9 mouse cellular contexts compared by ENCODE assay signal in genomic region chr19:46878346-46878745, GRCm38 (mm10).
A peak's percentile ranks its signal among the peaks of the same experiment; 100 is the strongest.
DNase-seq lines count a peak whose midpoint lies in the region; ATAC-seq and TF ChIP-seq lines count a peak whose summit lies in the region.
"Had no signal": no experiment of that assay in that cellular context is flagged by ENCODE, and none has a peak within 500 bp of the region (broad histone marks: within the 10 kb centered on the region; RNA-seq: fewer than 3 reads in every experiment).

No protein-coding gene starts in this region.

- H3K27ac ChIP-seq in forebrain, embryonic 14.5 days (ENCODE audit: low read depth, low read length), result no peak overlapping the region
- H3K27ac ChIP-seq in forebrain, embryonic 13.5 days, result no peak overlapping the region
- peak overlapping the region; percentile 63 for H3K27ac ChIP-seq in layer of hippocampus, adult 2 months

- H3K36me3 ChIP-seq in forebrain, embryonic 14.5 days (ENCODE audit: control insufficient read depth, insufficient read depth, low read length), result peaks cover 11% of the 10 kb centered on the region; the same call in 1 of the 2 replicates
- H3K36me3 ChIP-seq in forebrain, embryonic 13.5 days (ENCODE audit: poor library complexity, severe bottlenecking), result peaks cover 18% of the 10 kb centered on the region

- DNase-seq in forebrain, embryonic 14.5 days (ENCODE audit: low spot score), result peak; percentile 67
- peak; percentile 42 for DNase-seq in 3134 (ENCODE audit: extremely low read depth, insufficient read length, low spot score)
- DNase-seq in adrenal gland, postnatal 14 days, result peak; percentile 83
- peak; percentile 63 for DNase-seq in gastrocnemius, postnatal 10 days
- DNase-seq in layer of hippocampus, adult 2 months (ENCODE audit: low spot score in 2 of 2), result peak; percentile 82 to 84
- DNase-seq in naive thymus-derived CD4-positive, alpha-beta T cell, adult 2 months (ENCODE audit: low read depth), result peak; percentile 73
- DNase-seq in thymus, postnatal 36 days, result peak; percentile 74 to 78

- 67% methylated on average over 13 of the region's 13 CpGs for WGBS in forebrain, embryonic 14.5 days
- 58% methylated on average over 13 of the region's 13 CpGs for WGBS in forebrain, embryonic 13.5 days

- ATAC-seq in forebrain, embryonic 14.5 days, result no peak
- ATAC-seq in forebrain, embryonic 13.5 days, result no peak

- no peak overlapping the region for H3K4me2 ChIP-seq in forebrain, embryonic 14.5 days (ENCODE audit: low read length)
- no peak overlapping the region for H3K4me2 ChIP-seq in forebrain, embryonic 13.5 days

- no peak overlapping the region for H3K4me3 ChIP-seq in forebrain, embryonic 14.5 days (ENCODE audit: low read depth, low read length)
- H3K4me3 ChIP-seq in forebrain, embryonic 13.5 days, result no peak overlapping the region
- no peak overlapping the region for H3K4me3 ChIP-seq in layer of hippocampus, adult 2 months
- H3K4me3 ChIP-seq: megakaryocyte, embryonic 14.5 days had no signal

- no peaks in the 10 kb centered on the region for H3K27me3 ChIP-seq in forebrain, embryonic 14.5 days (replicated peaks; ENCODE audit: control insufficient read depth, insufficient read depth, low read length)
- no peaks in the 10 kb centered on the region for H3K27me3 ChIP-seq in forebrain, embryonic 13.5 days

- peak; percentile 82 for TF ChIP-seq CTCF in layer of hippocampus, adult 2 months (conservative IDR thresholded peaks at IDR 0.05)

- no peaks in the 10 kb centered on the region for H3K9me3 ChIP-seq in forebrain, embryonic 14.5 days (replicated peaks; ENCODE audit: control insufficient read depth, low read length)
- H3K9me3 ChIP-seq in forebrain, embryonic 13.5 days (replicated peaks), result no peaks in the 10 kb centered on the region
- H3K9me3 ChIP-seq: megakaryocyte, embryonic 14.5 days had no signal

- H3K4me1 ChIP-seq in forebrain, embryonic 14.5 days (ENCODE audit: control insufficient read depth, insufficient read depth, low read length), result no peaks in the 10 kb centered on the region
- H3K4me1 ChIP-seq in forebrain, embryonic 13.5 days, result no peaks in the 10 kb centered on the region

- no peak overlapping the region for H3K9ac ChIP-seq in forebrain, embryonic 14.5 days (ENCODE audit: low read length)
- H3K9ac ChIP-seq in forebrain, embryonic 13.5 days, result no peak overlapping the region
